Mouse (Mus musculus) granulocyte monocyte progenitor cell, adult 5-6 weeks (primary cell): ENCODE data around the gene Zbtb8os. TPM values are rescaled to one million over a fixed set of nuclear protein-coding genes. Genes with fewer than 3 reads are reported as not detected.

Experiments used
- total RNA-seq, 2 experiments: library from RNA; stranded (forward) in 1 of 2; stranded (reverse) in 1 of 2; fragments of 200-712, 200-1000 nt in 1 of 2; fragments of >200 nt in 1 of 2; fragmentation: Nextera tagmentation in 1 of 2; gene quantifications; 2 replicates each; pipeline ENCODE4 v1.2.3; 2014 to 2017

Gene Zbtb8os
- total RNA-seq, 2 experiments from 2014 or later: 67.3 to 90.3 TPM

Other genes with a start within 250 kb of the Zbtb8os start
- gene Tmem54, start 230.1 kb upstream of the Zbtb8os start, total RNA-seq (2014; fragmentation: Nextera tagmentation): not detected in 2 replicates
- not detected in 2 replicates for gene Tmem54, start 230.1 kb upstream of the Zbtb8os start, total RNA-seq (2017)
- not detected in 2 replicates for gene Hpca, start 213.7 kb upstream of the Zbtb8os start, total RNA-seq (2014; fragmentation: Nextera tagmentation)
- gene Hpca, start 213.7 kb upstream of the Zbtb8os start, total RNA-seq (2017): not detected in 2 replicates
- gene Fndc5, start 198.7 kb upstream of the Zbtb8os start, total RNA-seq (2014; fragmentation: Nextera tagmentation): not detected in 2 replicates
- gene Fndc5, start 198.7 kb upstream of the Zbtb8os start, total RNA-seq (2017): not detected in 2 replicates
- 20.8 and 30.0 TPM in 2 replicates for gene S100pbp, start 146.0 kb upstream of the Zbtb8os start, total RNA-seq (2014; fragmentation: Nextera tagmentation)
- gene S100pbp, start 146.0 kb upstream of the Zbtb8os start, total RNA-seq (2017): 14.8 and 18.3 TPM in 2 replicates
- 42.7 and 44.3 TPM in 2 replicates for gene Yars, start 145.9 kb upstream of the Zbtb8os start, total RNA-seq (2014; fragmentation: Nextera tagmentation)
- gene Yars, start 145.9 kb upstream of the Zbtb8os start, total RNA-seq (2017): 56.7 and 64.5 TPM in 2 replicates
- 0.32 and 0.88 TPM in 2 replicates for gene C77080, start 74.3 kb upstream of the Zbtb8os start, total RNA-seq (2014; fragmentation: Nextera tagmentation)
- 0.05 TPM in 1 of 2 replicates, not detected in the other for gene C77080, start 74.3 kb upstream of the Zbtb8os start, total RNA-seq (2017)
- not detected in 2 replicates for gene Sync, start 48.1 kb upstream of the Zbtb8os start, total RNA-seq (2014; fragmentation: Nextera tagmentation)
- gene Sync, start 48.1 kb upstream of the Zbtb8os start, total RNA-seq (2017): not detected in 2 replicates
- gene Rbbp4, start 325 bp upstream of the Zbtb8os start, total RNA-seq (2014; fragmentation: Nextera tagmentation): 160 and 220 TPM in 2 replicates
- gene Rbbp4, start 325 bp upstream of the Zbtb8os start, total RNA-seq (2017): 133 and 136 TPM in 2 replicates
- 0.30 and 5.4 TPM in 2 replicates for gene Zbtb8a, start 42.4 kb downstream of the Zbtb8os start, total RNA-seq (2014; fragmentation: Nextera tagmentation)
- gene Zbtb8a, start 42.4 kb downstream of the Zbtb8os start, total RNA-seq (2017): 6.9 and 7.6 TPM in 2 replicates
- gene Zbtb8b, start 105.2 kb downstream of the Zbtb8os start, total RNA-seq (2014; fragmentation: Nextera tagmentation): not detected in 2 replicates
- not detected in 2 replicates for gene Zbtb8b, start 105.2 kb downstream of the Zbtb8os start, total RNA-seq (2017)
- 14.7 and 32.8 TPM in 2 replicates for gene Bsdc1, start 125.9 kb downstream of the Zbtb8os start, total RNA-seq (2014; fragmentation: Nextera tagmentation)
- 17.9 and 23.1 TPM in 2 replicates for gene Bsdc1, start 125.9 kb downstream of the Zbtb8os start, total RNA-seq (2017)
- gene Tssk3, start 155.3 kb downstream of the Zbtb8os start, total RNA-seq (2014; fragmentation: Nextera tagmentation): not detected in 2 replicates
- not detected in 2 replicates for gene Tssk3, start 155.3 kb downstream of the Zbtb8os start, total RNA-seq (2017)
- not detected in 2 replicates for gene Fam229a, start 155.5 kb downstream of the Zbtb8os start, total RNA-seq (2014; fragmentation: Nextera tagmentation)
- not detected in 2 replicates for gene Fam229a, start 155.5 kb downstream of the Zbtb8os start, total RNA-seq (2017)
- 27.6 and 45.5 TPM in 2 replicates for gene Marcksl1, start 177.9 kb downstream of the Zbtb8os start, total RNA-seq (2014; fragmentation: Nextera tagmentation)
- 28.4 and 29.9 TPM in 2 replicates for gene Marcksl1, start 177.9 kb downstream of the Zbtb8os start, total RNA-seq (2017)
- 109 and 142 TPM in 2 replicates for gene Hdac1, start 207.0 kb downstream of the Zbtb8os start, total RNA-seq (2014; fragmentation: Nextera tagmentation)
- gene Hdac1, start 207.0 kb downstream of the Zbtb8os start, total RNA-seq (2017): 62.6 and 74.9 TPM in 2 replicates
- 0.15 and 5.8 TPM in 2 replicates for gene Lck, start 237.9 kb downstream of the Zbtb8os start, total RNA-seq (2014; fragmentation: Nextera tagmentation)
- gene Lck, start 237.9 kb downstream of the Zbtb8os start, total RNA-seq (2017): 2.5 and 4.8 TPM in 2 replicates
- not detected in 2 replicates for gene Fam167b, start 242.9 kb downstream of the Zbtb8os start, total RNA-seq (2014; fragmentation: Nextera tagmentation)
- not detected in 2 replicates for gene Fam167b, start 242.9 kb downstream of the Zbtb8os start, total RNA-seq (2017)